Mouse (Mus musculus) cerebellum, adult 9-10 months (tissue): ENCODE results near the gene Nr6a1.

Experiments used
- DNase-seq: peaks from one replicate; pipeline ENCODE4 v3.0.0; 2022

The Nr6a1 gene

DNA sequence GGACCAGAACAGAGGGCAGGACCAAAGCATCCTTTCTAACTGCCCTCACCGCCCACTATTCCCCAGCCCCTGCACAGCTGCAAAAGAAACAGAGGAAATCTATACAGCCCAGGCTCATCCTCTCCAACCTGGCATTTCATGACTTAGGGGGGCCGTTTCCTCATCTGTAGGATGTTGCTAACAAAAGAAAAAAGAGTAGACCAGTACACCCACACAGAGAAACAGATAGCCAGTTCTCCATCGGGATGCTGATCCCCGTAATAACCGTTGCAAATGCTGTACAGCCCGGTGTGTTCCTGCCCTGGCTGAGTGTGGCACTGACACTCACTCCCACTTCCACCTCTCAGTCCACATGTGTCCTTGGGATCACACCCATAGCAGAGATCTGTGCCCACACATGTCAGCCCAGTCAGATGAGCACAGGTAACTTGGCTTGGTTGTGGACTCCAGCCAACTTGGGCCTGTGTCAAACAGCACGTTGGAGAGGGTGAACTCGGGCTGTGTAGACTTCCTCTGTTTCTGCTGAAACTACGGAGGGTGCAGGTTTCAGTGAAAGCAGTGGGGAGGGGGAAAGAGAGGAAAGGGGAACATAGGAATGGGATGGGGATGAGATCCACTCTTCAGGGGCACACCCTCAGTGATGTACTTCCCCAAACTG lies 9.4 kb upstream of the Nr6a1 start:
- no peak for DNase-seq

DNA sequence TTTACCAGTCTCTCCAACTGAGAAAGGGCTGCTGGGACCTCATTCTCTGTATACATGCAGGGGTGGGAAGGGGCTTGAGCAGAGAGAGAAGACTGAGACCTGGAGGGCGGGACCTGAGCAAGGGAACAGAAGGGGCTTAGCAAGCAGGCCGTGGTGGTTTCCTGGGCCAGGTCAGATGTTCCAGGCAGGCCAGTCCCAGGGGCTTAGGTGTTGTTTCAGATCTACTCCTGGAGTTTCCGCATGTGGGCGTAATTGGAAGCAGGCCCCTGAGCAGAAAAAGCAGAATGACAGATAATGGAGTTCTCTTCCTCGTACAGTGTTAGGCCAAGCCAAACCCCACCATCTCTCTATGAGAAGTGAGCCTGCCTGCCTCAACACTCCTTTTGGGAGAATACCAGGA lies 7.4 kb upstream of the Nr6a1 start:
- DNase-seq = no peak

DNA sequence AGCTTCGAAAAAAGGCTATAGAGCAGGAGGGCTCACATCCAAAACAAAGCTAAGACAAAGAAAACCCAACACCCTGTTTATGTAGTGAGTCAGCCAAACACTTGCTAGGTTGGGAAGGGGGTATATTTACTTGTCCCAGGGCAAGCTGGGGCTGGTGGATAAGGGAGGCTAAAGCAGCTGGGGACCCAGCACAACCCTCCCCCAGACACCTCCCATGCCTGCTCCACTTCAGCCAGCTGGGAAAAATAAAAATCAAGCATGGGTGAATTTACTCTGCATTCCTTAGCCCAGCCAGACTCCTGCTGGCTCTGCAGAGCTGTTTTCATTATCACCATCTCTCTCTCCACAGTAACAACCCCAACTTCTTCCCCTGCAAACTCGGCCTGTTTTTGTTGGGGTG lies 6.4 kb upstream of the Nr6a1 start:
- DNase-seq = no peak

DNA sequence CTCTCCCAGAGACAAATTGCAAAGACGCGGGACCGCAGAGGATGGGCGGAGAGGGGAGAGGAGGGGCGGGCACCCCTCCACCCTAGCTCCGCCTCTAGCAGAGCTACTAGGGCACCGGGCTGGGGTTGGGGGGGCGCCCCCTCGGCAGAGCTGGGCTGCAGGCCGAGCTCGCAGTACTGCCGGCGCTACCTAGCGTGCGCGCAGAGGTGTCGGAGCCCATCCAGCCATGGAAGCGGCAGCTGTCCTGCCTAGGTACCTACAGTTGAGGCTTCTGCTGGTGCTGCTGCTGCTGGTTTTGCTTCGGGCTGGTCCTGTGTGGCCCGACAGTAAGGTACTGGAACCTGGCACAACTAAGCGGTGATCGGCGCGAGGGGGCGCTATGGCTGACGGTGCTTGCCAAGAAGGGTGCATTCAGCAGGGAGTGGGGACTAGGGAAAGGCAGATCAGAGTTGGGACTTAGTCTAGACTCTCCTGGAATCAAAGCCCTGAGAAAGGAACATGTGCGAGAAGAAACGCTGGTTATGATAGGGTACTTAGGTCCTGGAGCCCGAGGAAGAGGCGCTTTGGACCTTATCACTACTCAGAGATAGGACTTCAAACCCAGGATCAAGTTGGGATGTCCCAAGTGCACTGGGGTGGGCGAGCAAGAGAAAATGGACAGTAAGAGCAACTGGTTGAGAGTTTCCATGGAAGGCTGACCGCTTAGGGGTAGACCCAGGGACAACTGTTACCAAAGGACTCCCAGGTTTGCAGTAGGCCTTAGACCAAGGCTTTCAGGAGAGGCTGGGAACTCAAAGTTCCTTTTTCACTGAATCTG lies 4.6 kb upstream of the Nr6a1 start, which contains the start of gene Olfml2a:
TSS of gene Olfml2a (plus strand) at position 128 of the 817 bp plus-strand sequence.
- DNase-seq = peak; percentile 53

DNA sequence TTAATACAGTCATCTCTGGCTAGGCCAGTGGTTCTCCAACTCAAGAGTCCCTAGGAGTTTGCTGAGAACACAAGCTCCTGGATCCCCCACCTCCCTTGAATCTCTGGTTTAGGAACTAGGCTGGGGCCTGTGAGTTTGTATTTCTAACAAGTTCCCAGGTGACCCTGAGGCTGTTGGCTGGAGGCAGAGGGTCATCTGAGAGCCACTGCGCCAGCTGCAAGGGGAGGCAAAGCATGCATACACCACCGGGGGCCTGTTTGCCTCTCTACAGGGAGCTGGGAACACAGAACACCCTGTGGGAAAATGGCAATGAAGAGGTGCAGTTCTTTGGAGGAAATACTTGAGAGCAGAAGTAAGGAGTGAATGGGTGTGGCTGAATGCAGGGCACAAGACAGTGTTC lies 2.8 kb upstream of the Nr6a1 start:
- DNase-seq = no peak

DNA sequence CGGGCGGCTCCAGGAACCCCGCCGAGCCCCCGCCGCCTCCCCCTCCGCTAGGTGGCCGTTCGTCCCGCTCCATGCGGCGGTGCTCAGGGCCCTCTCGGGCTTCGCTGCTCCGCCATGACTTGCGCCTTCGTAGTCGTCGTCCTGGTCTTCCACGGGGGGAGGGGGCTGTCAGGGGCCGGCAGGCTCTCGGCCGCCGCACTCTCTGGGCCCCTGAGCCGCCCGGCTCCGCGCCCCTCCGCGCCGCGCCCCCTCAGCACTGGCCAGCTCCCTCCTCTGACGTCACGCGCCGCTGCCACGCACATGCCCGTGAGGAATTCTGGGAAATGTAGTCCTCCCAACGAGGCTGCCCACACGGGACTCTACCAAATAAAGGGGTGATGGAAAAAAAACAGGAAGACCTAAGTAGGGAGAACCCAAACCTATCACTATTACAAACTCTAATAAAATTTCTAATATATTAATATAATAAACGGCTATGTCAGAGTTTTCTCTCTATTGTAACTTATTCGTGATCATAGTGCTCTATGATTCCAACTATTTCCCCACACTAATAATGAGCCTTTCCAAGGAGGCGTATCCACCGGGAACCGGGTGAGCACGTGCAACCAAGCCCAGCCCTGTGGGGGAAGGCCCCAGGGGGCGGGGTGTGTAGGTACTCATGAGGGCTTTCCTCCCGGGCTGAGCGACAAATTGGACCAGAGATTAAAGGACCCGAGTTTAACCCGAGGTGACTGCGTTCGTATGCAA lies 1.2 kb downstream of the Nr6a1 start:
- peak; percentile 97 for DNase-seq

DNA sequence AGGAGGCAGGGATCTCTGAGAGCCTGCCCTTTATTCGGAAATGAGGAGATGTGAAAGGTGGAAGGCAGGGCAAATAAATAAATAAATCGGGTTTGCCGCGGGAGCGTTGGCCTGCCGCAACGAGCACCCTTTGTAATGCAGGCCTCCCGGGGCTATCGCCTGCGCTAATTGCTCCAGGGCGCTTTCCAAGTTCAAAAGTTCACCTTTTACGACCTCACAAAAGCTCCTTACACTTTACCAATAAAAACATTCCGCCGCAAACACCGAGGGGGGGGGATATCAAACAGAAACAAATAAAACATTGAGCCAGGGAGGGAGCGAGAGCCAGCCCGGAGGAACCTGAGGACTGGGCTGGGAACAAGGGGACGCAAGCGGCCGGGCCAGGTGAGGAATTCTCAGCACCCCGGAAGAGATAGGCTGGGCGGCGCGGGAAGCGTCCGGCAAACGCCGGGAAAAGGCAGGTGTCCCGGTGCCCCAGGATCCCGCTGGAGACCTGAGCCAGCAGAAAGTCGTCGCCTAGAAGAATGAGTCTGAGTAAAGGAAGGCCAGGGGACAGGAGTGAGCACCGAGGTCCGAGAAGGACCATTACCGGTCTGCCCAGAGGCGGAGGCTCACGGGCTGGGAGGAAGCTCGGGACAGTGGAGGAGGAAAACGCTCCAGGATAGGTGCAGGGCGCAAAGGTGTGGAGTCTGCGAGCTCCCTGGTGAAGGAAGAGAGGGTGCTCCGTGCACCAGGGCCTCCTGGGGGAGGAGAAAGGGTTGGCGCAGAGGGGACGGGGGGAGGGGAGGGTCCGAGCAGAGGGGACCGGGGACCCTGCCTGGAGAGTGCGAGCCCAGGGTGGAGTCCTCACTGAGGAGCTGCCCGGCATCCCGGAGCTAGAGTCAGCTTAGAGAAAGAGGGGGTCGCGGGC lies 2.1 kb downstream of the Nr6a1 start:
- DNase-seq = peak; percentile 57

DNA sequence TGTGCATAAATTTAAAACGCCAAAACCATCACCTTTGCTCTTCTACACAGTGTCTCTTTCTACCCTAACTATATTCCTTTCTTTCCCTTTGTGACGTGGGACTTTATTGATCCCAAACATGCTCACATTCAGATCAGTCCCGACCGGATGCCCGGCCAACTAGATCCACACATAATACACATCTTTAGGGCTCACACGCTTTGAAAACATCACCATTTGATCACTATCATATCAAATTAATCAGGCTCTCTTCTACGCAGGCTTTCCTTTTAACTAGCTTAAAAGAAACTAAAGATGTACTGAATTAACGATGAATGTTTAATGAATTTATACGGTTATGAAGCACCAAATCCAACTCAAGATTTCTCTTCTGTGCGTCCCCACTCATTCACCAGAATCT lies 2.9 kb downstream of the Nr6a1 start:
- peak; percentile 23 for DNase-seq

DNA sequence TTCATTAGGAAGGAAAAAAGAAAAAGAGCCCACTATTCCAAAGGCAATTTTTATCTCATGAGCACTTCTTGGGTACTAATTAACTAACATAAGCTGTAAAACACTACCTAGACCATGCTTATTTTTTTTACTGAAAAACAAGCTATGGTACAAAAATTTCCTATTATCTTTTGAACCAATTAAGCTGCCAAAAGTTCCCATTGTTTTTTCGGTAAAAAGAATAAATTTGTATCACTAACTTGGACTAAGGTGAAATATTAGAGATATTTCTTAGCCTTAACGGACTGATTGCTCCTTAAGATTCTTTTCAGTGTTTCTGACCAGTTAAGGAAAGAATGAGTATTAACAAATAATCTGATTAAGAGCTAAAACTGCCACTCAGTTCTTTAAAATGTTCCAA lies 3.6 kb downstream of the Nr6a1 start:
- DNase-seq = no peak

DNA sequence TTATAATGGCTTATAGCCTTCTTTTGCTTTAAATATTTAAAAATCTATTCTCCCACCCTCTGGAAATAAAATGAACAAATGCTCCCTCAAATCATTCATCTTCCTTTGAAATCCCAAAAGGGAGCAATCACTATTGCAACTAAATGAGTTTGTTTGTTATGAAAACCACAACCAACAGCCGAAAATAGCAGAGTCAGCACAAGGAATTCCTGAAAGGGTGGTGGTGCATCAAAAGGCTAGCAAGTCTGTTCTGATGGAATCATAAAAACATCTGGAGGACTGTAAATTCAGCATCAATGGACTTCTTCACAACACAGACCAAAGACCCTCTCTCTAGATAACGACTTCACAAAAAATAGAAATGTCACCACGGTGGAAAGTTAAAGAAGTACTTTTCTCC lies 4.0 kb downstream of the Nr6a1 start:
- DNase-seq = no peak

DNA sequence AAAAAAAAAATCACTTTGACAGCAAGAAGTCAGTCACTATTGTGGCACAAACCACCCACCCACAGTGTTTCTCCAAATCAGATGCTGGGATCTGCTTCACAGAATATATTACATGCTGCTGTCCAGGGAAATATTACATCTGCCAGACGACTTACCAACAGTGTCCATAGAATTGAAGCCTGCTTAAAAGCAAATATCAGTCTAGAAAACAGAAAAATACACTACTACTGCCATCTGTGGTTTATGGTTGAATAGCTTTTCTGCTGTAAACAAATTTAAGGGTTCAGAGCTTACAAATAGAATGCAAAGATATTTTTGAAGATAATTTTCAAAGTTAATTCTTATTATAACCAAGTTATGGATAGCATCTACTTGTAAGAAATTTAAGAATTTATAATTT lies 6.1 kb downstream of the Nr6a1 start:
- DNase-seq = no peak

DNA sequence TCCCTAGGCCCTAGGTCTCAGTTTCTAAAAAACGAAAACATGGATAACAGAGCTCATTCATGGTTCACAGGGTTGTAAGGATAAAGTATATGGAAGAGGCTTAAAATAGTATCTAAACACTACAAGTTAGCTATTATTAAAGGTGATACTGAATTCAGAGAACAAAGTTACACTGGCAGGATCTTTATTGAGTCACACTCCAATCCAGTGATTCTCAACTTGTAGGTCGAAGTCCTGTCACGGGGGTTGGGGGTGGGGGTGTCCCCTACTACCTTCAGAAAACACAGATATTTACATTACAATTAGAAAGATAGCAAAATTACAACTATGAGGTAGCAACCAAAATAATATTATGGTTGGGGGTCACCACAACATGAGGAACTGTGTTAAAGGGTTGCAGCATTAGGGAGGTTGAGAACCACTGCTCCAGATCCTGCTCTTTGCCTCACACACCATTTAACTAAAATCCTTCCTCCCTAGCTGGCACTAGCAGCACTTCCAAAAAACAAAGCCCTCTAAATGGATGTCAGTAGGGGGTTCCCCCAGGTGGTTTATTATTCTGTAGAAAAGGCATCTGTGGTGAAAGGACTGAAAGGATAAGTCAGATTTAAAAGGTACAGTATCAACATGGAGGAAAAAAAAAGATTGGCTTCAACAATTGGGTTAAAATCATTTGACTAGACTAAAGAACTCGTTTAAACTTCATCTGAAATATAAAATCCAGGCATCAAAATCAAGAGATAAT lies 10.4 kb downstream of the Nr6a1 start:
- no peak for DNase-seq

DNA sequence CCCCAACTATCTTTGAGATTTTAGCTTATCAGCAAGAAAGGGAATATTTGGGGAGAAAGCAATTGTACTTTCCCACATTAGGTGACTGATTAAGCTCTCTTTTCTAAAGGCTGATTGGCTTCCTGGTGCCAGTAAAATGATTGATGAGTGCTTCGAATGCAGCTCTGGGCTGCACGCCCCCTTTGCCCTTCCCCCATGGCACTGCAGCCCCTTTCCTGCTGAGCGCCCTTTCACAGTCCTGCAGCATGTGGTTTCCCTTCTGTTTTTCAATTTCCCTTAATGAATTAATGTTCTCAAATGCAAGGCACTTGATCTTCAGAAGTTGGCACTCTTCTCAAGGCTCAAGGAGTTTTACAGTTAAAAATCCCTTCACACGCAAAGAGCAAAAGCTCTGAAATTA lies 12.5 kb downstream of the Nr6a1 start:
- no peak for DNase-seq

DNA sequence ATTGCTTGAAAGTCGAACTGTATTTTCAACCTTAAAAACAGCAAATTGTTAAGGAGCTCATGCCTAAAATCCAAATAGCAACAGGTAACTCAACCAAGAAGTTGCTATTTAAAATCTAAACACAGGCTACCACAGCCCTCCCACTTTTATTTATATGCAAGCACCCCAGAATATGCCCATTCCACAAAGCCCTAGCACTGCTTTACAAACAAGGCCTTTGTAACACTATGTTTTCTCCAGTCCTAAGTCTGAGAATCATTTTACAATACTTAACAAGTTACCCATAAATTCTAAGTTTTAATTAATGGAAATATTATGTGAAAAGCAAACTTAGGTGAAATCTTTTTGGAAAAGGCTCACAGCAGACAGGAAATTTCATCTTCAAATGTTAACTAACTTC lies 13.0 kb downstream of the Nr6a1 start:
- DNase-seq = no peak

DNA sequence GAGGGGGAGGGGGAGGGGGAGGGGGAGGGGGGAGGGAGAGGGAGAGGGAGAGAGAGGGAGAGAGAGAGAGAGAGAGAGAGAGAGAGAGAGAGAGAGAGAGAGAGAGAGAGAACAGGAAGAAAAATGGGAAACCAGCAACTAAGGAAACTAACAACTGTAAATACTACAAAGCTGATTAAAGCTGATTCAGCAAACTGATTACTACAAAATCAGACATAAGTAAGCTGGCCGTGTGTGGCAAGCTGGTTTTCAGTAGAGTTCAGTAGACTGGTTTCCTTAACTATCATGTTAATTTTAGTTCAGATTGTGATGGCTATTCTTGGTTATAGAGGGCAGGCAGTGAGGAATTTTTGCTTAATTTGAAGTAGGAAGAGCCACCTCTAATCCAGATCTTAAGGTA lies 18.9 kb downstream of the Nr6a1 start:
- no peak for DNase-seq

DNA sequence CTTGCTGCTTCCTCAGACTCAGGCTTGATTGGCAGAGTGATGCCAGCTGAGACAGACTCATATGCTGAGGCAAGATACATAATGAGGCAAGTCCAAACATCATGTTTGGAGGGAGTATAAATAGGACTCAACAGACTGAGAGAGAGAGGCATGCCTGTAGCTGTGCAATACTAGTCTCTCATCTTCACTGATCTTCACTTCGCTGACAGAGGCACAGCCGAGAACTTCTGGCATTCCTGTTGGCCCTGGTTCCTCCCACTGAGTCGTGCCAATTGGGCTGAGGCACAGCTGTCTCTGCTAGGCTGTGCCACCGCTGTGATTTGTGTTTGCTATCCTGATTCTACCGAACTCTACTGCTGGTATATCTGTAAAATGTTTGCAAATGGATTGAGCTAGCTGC lies 21.4 kb downstream of the Nr6a1 start:
- DNase-seq = no peak

DNA sequence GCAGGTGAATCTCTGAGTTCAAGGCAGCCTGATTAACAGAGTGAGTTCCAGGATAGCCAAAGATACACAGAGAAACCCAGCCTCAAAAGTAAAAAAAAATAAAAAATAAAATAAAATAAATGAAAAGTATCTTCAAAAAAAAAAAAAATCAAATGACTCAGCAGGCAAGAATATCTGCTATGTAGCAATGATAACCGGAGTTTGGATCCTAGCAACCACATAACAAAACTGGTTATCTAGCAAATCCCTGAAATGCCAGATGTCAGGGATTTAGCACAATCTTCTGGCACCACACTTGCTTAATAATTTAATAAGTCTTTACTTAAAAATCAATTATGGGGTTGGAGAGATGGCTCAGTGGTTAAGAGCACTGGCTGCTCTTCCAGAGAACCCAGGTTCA lies 23.2 kb downstream of the Nr6a1 start:
- DNase-seq = no peak

DNA sequence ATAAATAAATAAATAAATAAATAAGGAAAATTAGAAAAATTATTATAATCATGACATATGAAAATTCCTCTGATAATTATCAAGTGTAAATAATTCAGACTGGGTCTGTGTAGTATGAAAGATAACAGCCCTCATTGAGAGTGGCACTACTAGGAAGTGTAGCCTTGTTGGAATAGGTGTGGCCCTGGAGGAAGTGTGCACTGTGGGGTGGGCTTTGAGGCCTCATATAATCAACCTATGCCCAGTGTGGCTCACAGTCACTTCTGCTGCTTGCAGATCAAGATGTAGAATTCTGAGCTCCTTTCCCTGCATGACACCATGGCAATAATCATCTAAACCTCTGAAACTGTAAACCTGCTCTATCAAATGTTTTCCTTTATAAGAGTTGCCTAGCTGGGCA lies 24.6 kb downstream of the Nr6a1 start:
- no peak for DNase-seq

DNA sequence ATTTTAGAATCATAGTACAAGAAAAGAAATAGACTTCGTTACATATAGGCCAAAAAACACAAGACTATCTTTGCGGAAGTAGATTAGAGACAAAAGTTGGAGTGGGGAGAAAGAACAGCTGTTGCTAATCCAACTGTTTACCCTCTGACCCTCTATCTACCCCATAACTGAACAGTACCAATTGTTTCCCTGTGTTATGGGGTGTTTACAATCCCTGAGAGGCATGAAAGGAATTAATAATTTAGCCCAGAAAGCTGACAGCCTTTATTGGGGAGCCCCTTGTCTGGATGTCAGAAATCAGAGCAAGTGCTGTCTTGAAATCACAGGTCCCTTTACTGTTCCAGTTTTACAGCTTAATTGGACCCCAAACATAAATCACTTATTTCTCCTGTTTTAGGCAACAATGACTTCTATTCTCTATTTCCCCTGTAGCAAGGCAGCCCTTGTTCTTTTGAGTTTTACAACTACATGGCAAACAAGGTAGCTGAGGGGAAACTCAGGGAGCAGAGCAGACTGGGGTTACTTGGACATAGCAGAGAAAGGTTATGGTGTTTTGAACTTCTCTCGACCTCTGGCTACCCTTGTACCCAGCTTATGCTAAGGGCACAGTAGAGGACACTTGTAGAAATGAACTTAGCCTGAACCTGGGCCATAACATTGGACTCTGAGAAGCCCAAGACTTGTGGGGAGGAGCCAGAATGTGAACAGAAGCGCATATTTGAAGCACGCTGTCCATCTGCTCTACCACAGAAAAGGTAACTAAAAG lies 46.4 kb downstream of the Nr6a1 start:
- DNase-seq = no peak

DNA sequence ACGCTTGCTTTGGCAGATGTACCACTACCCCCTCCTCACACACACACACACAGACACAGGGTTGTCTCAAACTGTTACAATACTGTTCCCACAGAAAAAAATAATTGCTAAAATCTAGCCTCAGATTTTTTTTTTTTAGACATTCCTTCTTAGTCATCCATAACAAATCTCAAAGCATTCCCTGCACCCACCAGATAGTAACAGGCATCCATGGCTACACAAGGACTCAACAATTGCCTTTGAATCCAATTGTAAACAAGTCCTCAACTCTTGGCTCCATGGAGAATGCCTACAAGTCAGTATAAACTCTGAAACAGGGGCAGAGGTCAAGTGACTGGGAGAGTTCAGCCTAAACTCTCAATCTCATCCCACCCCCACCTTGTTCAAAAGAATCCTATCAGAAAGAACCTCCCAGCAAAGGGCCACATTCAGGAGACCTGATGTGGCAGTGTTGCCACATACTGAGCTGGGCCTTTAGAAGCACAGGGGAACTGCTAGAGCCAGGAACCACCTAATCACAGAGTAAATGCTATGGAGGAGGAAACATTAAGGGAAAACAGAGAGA lies 52.9 kb downstream of the Nr6a1 start:
- no peak for DNase-seq

DNA sequence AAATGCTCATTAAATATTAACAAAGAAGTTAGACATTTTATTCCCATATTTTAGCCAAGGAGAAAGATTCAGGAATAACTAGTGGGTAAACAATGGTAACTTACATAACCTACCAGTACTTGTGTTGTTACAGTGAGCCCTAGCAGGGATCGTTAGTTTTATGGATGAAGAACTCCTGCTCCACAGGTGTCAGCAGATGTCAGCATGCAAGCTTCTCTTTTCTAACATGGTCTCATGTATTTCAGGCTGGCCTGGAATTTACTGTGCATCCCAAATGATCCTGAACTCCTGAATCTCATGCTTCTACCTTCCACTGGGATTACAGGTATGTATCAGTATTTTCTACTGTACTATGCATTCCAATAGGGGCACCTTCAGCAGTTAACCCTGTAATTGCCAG lies 54.8 kb downstream of the Nr6a1 start:
- peak; percentile 17 for DNase-seq
